Mouse (Mus musculus): ENCODE measurements around the gene Mxd3. TPM values are rescaled to one million over a fixed set of nuclear protein-coding genes. Genes with fewer than 3 reads are reported as not detected.

Mxd3 gene
- total and polyA plus RNA-seq, 3 experiments = 3.9 to 9.3 TPM; not detected in 1

GRCm38 (mm10) chr13:55329109-55329682, 427 bp downstream of the Mxd3 start:
- Histone ChIP-seq H3K4me3 (ENCODE audit: control insufficient read depth in 1 of 2, insufficient read depth in 1 of 2, low read depth in 2 of 2, low read length in 2 of 2) (peak overlapping the region; percentile 65 to 71), H3K4me1 (ENCODE audit: control insufficient read depth in 1 of 2, insufficient read depth in 2 of 2, low read length in 2 of 2) (peaks cover 0 to 11% of the 10 kb centered on the region in 2 experiments; a peak in 2 of 4 replicates), H3K9me3 (replicated peaks; ENCODE audit: insufficient read depth, low read length) (no peaks in the 10 kb centered on the region), H3K27me3 (ENCODE audit: control insufficient read depth in 1 of 2, insufficient read depth in 2 of 2, low read length in 2 of 2) (no peaks in the 10 kb centered on the region), H3K27ac (ENCODE audit: control insufficient read depth, low read depth, low read length) (peak overlapping the region; percentile 37; the same call in 1 of the 2 replicates), H3K79me2 (ENCODE audit: control insufficient read depth, insufficient read depth, low read length, poor library complexity) (peaks cover 2% of the 10 kb centered on the region; the same call in 1 of the 2 replicates), H3K36me3 (ENCODE audit: control insufficient read depth in 1 of 2, insufficient read depth in 2 of 2, low read length in 2 of 2) (peaks cover 0 to 4% of the 10 kb centered on the region in 2 experiments; a peak in 1 of 4 replicates), H3K9ac (ENCODE audit: control insufficient read depth, low read depth, low read length, poor library complexity, severe bottlenecking) (peak overlapping the region; percentile 68)
- TF ChIP-seq POLR2AphosphoS2 (IDR thresholded peaks at IDR 0.05; ENCODE audit: low read length) = no peak
- no peak for TF ChIP-seq CHD1 (IDR thresholded peaks at IDR 0.05; ENCODE audit: low read depth, low read length)
- TF ChIP-seq POLR2AphosphoS5 (IDR thresholded peaks at IDR 0.05; ENCODE audit: borderline replicate concordance, low read depth, low read length) = no peak
- TF ChIP-seq GABPA (IDR thresholded peaks at IDR 0.05; ENCODE audit: low read depth, low read length) = no peak
- no peak for TF ChIP-seq MYB (IDR thresholded peaks at IDR 0.05; ENCODE audit: low read depth, low read length)
- TF ChIP-seq USF1 (IDR thresholded peaks at IDR 0.05; ENCODE audit: low read depth, low read length) = no peak
- no peak for TF ChIP-seq HCFC1 (IDR thresholded peaks at IDR 0.05; ENCODE audit: low read depth, low read length)
- TF ChIP-seq TCF12 (IDR thresholded peaks at IDR 0.05; ENCODE audit: low read depth, low read length) = no peak
- no peak for TF ChIP-seq MAFK (IDR thresholded peaks at IDR 0.05; ENCODE audit: borderline replicate concordance, low read depth, low read length)
- TF ChIP-seq SMC3 (IDR thresholded peaks at IDR 0.05; ENCODE audit: low read depth, low read length) = no peak
- no peak for TF ChIP-seq RCOR1 (IDR thresholded peaks at IDR 0.05; ENCODE audit: low read depth, low read length)
- no peak for DNase-seq (ENCODE audit: low read depth, low spot score)

GRCm38 (mm10) chr13:55328641-55329040, 982 bp downstream of the Mxd3 start:
- H3K27me3 ChIP-seq (ENCODE audit: control insufficient read depth in 1 of 2, insufficient read depth in 2 of 2, low read length in 2 of 2) = no peaks in the 10 kb centered on the region
- peaks cover 2% of the 10 kb centered on the region; the same call in 1 of the 2 replicates for H3K79me2 ChIP-seq (ENCODE audit: control insufficient read depth, insufficient read depth, low read length, poor library complexity)
- DNase-seq (ENCODE audit: low read depth, low spot score) = no peak
- no peaks in the 10 kb centered on the region for H3K9me3 ChIP-seq (replicated peaks; ENCODE audit: insufficient read depth, low read length)
- TF ChIP-seq KAT2A (conservative IDR thresholded peaks at IDR 0.05; ENCODE audit: low read depth, low read length) (no peak), GABPA (IDR thresholded peaks at IDR 0.05; ENCODE audit: low read depth, low read length) (no peak), MXI1 (IDR thresholded peaks at IDR 0.05; ENCODE audit: low read depth, low read length) (no peak), GATA1 (IDR thresholded peaks at IDR 0.05; ENCODE audit: low read depth, low read length) (no peak), USF2 (IDR thresholded peaks at IDR 0.05; ENCODE audit: borderline replicate concordance in 1 of 2, insufficient read depth in 1 of 2, low read depth in 1 of 2, low read length in 2 of 2) (no peak), POLR2A (IDR thresholded peaks at IDR 0.05; ENCODE audit: control insufficient read depth in 1 of 2, insufficient read depth in 1 of 2, low read depth in 1 of 2, low read length in 2 of 2, poor library complexity in 1 of 2) (no peak), UBTF (IDR thresholded peaks at IDR 0.05; ENCODE audit: borderline replicate concordance, insufficient read depth, low read depth, low read length) (no peak), MYB (IDR thresholded peaks at IDR 0.05; ENCODE audit: low read depth, low read length) (no peak), E2F4 (IDR thresholded peaks at IDR 0.05; ENCODE audit: borderline replicate concordance, low read depth, low read length) (no peak), MEF2A (IDR thresholded peaks at IDR 0.05; ENCODE audit: extremely low read depth, insufficient replicate concordance, low read depth, low read length, poor library complexity, severe bottlenecking) (no peak)
- H3K27ac ChIP-seq (ENCODE audit: control insufficient read depth, low read depth, low read length) = no peak overlapping the region
- peaks cover 0 to 11% of the 10 kb centered on the region in 2 experiments; a peak in 2 of 4 replicates for H3K4me1 ChIP-seq (ENCODE audit: control insufficient read depth in 1 of 2, insufficient read depth in 2 of 2, low read length in 2 of 2)
- H3K36me3 ChIP-seq (ENCODE audit: control insufficient read depth in 1 of 2, insufficient read depth in 2 of 2, low read length in 2 of 2) = peaks cover 2 to 4% of the 10 kb centered on the region in 2 experiments; a peak in 2 of 4 replicates
- peak overlapping the region; percentile 68; the same call in 1 of the 2 replicates for H3K9ac ChIP-seq (ENCODE audit: control insufficient read depth, low read depth, low read length, poor library complexity, severe bottlenecking)
- no peak overlapping the region for H3K4me3 ChIP-seq (ENCODE audit: control insufficient read depth in 1 of 2, insufficient read depth in 1 of 2, low read depth in 2 of 2, low read length in 2 of 2)

All from MEL (cell line).